Mouse (Mus musculus): ENCODE measurements at regions not wholly inside any gene's neighbourhood (a gene's known extent, or its start where the extent isn't known, plus 50 kb on each side); places are given as distances from the start of the nearest gene placed in this dataset.

DNA sequence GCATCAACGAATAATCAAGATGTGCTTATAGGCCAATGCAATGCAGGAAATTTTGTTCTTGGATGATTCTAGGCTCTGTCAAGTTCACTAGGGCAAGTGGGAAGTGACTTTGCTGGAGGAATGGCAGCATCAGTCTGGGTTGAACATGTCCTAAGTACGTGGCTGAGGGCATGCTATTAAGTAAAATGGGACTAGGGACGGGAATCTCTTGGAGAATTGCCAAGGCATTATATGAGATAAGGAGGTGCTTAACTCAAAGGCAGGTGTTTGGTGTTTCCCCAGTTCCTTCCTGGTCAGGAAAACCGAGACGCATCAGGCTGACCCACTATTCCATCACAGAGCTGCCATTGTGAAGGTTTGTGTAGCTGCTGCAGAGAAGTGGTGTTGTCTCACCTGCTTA lies 307.0 kb downstream of the Med13l start:
- DNase-seq (no peak), ATAC-seq (no peak)
- H3K27me3 ChIP-seq (ENCODE audit: insufficient read depth, low read length) = no peaks in the 10 kb centered on the region
- H3K4me1 ChIP-seq (ENCODE audit: insufficient read depth) = no peaks in the 10 kb centered on the region
- H3K9ac ChIP-seq (replicated peaks) = no peak overlapping the region
- H3K4me2 ChIP-seq (ENCODE audit: low read depth, low read length) = no peak overlapping the region
- 75% methylated on average over 5 of the region's 5 CpGs for WGBS (ENCODE audit: insufficient replicate concordance)
- no peaks in the 10 kb centered on the region; the same call in 1 of the 2 replicates for H3K9me3 ChIP-seq (ENCODE audit: low read length)
- TF ChIP-seq EP300 (IDR thresholded peaks at IDR 0.05; ENCODE audit: low read depth) (no peak), CTCF (IDR thresholded peaks at IDR 0.05; ENCODE audit: low read depth) (no peak)
- no peak overlapping the region for H3K27ac ChIP-seq (ENCODE audit: low read depth)
- no peak overlapping the region for H3K4me3 ChIP-seq (ENCODE audit: low read depth, low read length)
- no peaks in the 10 kb centered on the region for H3K36me3 ChIP-seq (replicated peaks; ENCODE audit: insufficient read depth, low read length)

DNA sequence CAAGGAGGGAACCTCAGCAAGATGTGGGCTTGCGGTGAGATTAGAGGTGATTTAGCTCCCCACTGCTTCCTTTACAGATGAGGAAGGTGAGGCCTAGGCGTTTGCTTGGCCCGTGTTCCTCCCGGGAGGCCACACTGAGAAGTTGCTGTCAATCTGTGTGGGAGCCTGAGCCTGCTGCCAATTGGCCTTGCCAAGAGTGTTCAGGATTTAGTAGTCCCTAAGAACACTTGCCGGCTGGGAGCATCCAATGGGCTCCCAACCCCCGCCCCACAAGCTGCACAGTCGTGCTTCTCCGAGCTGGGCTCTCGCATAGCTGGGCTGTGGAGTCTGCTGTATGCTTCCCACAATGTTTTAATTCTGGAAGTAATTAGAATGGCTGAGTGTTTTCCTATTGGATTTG lies 308.9 kb downstream of the Med13l start:
- ATAC-seq (no peak), DNase-seq (no peak)
- Histone ChIP-seq H3K27ac (ENCODE audit: low read depth) (no peak overlapping the region), H3K27me3 (ENCODE audit: insufficient read depth, low read length) (no peaks in the 10 kb centered on the region), H3K9me3 (ENCODE audit: low read length) (no peaks in the 10 kb centered on the region; the same call in 1 of the 2 replicates), H3K36me3 (replicated peaks; ENCODE audit: insufficient read depth, low read length) (no peaks in the 10 kb centered on the region), H3K4me3 (ENCODE audit: low read depth, low read length) (no peak overlapping the region), H3K4me1 (ENCODE audit: insufficient read depth) (no peaks in the 10 kb centered on the region), H3K4me2 (ENCODE audit: low read depth, low read length) (no peak overlapping the region), H3K9ac (replicated peaks) (no peak overlapping the region)
- 76% methylated on average over 9 of the region's 9 CpGs for WGBS (ENCODE audit: insufficient replicate concordance)
- TF ChIP-seq CTCF (IDR thresholded peaks at IDR 0.05; ENCODE audit: low read depth) (no peak), EP300 (IDR thresholded peaks at IDR 0.05; ENCODE audit: low read depth) (no peak)

DNA sequence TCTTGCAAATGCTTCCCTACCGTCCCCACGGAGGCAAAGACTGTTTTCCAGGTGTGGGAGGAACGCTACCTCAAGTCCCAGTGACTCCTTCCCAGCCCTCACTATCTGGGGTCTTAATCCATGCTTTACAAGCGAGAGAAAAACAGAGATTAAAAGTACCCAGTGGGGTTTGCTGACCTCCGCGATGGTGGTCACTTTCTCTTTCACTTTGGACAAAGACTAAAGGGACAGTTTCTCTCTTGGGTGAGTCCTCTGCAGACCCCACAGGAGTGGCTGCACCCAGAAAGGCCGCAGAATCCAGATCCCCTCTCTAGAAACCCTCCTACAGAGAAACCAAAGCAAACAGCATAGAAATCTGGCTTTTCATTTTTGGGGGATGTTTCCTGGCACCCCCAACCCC lies 313.4 kb downstream of the Med13l start:
- ATAC-seq = no peak

DNA sequence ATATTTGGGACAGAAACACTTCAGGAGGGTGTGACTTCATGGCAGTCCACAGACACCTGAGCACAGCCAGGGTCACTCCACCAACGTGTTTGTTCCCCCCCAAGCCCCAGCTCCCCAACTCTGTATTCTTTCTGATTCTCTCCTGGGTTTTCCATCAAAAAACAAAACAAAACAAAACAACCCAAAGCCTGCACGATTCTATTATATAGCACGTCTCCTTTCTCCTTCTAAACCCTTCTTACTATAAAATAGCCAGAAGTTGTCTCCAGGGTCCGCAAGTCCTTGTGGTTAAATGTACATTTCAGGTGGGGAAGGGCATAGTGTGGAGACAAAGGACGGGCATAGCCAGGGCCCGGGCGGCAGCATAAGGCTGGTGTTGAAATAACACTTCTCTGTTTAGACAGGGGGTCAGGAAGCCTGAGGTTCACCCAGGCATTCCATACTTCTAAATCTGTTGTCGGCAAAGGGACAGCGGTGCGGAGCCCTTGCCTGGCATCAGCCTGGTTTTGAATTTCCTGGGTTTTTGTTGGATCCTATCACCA lies 314.7 kb downstream of the Med13l start:
- no peak overlapping the region for H3K4me3 ChIP-seq (ENCODE audit: low read depth, low read length)
- H3K27ac ChIP-seq (ENCODE audit: low read depth) = no peak overlapping the region
- H3K4me2 ChIP-seq (ENCODE audit: low read depth, low read length) = no peak overlapping the region
- no peaks in the 10 kb centered on the region for H3K36me3 ChIP-seq (replicated peaks; ENCODE audit: insufficient read depth, low read length)
- WGBS (ENCODE audit: insufficient replicate concordance) = 41% methylated on average over 10 of the region's 10 CpGs
- no peaks in the 10 kb centered on the region for H3K4me1 ChIP-seq (ENCODE audit: insufficient read depth)
- peaks cover 29% of the 10 kb centered on the region for H3K27me3 ChIP-seq (ENCODE audit: insufficient read depth, low read length)
- no peak for DNase-seq
- ATAC-seq = no peak
- no peak overlapping the region for H3K9ac ChIP-seq (replicated peaks)
- no peaks in the 10 kb centered on the region for H3K9me3 ChIP-seq (ENCODE audit: low read length)
- no peak for TF ChIP-seq CTCF (IDR thresholded peaks at IDR 0.05; ENCODE audit: low read depth)
- TF ChIP-seq EP300 (IDR thresholded peaks at IDR 0.05; ENCODE audit: low read depth) = no peak

More for the DNA sequence above, 313.4 kb downstream of the Med13l start:
- Histone ChIP-seq H3K9me3 (ENCODE audit: low read length) (no peaks in the 10 kb centered on the region), H3K4me3 (ENCODE audit: low read depth, low read length) (no peak overlapping the region), H3K4me1 (ENCODE audit: insufficient read depth) (no peaks in the 10 kb centered on the region), H3K4me2 (ENCODE audit: low read depth, low read length) (no peak overlapping the region), H3K36me3 (replicated peaks; ENCODE audit: insufficient read depth, low read length) (no peaks in the 10 kb centered on the region), H3K9ac (replicated peaks) (no peak overlapping the region), H3K27me3 (ENCODE audit: insufficient read depth, low read length) (peaks cover 26% of the 10 kb centered on the region), H3K27ac (ENCODE audit: low read depth) (no peak overlapping the region)
- WGBS (ENCODE audit: insufficient replicate concordance) = 50% methylated on average over 7 of the region's 7 CpGs
- no peak for DNase-seq
- no peak for TF ChIP-seq CTCF (IDR thresholded peaks at IDR 0.05; ENCODE audit: low read depth)
- TF ChIP-seq EP300 (IDR thresholded peaks at IDR 0.05; ENCODE audit: low read depth) = no peak

DNA sequence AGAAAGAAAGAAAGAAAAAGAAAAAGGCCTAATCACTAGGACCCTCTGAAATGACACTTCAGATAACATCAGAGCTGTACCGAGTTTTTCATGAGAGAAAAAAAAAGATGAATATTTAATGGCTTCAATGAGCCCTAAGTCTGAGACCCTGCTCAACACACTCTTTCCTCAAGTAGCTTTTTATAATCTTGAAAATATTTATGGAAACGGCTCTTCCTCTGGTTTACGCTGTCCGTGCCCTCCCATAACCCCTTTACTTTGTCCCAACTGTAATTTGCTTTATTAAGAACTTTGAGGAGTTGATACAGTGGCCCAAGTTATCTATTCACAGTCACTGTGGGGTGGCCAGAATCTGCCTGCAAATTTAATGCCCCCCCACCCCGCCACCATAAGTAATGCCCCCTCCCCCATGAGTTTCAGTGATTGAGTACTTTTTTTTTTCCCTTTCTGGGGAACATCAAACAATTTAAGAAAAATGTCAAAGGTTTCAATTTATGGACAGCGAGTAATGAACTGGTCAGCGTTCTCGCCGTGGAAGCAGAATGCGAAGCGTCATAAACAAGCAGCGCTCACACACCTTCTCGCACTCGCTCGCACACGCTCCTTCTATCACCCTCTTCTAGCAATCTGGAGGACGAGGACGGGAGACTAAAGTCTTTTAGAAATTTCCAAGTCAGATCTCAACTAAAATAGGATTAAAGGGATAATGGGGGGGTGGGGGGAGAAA lies 316.3 kb downstream of the Med13l start:
- Histone ChIP-seq H3K27ac (ENCODE audit: low read depth) (no peak overlapping the region), H3K4me1 (ENCODE audit: insufficient read depth) (no peaks in the 10 kb centered on the region), H3K36me3 (replicated peaks; ENCODE audit: insufficient read depth, low read length) (no peaks in the 10 kb centered on the region), H3K4me2 (ENCODE audit: low read depth, low read length) (peak overlapping the region; percentile 47), H3K9ac (replicated peaks) (no peak overlapping the region), H3K9me3 (ENCODE audit: low read length) (no peaks in the 10 kb centered on the region), H3K4me3 (ENCODE audit: low read depth, low read length) (no peak overlapping the region), H3K27me3 (ENCODE audit: insufficient read depth, low read length) (peaks cover 29% of the 10 kb centered on the region)
- ATAC-seq (no peak), DNase-seq (no peak)
- WGBS (ENCODE audit: insufficient replicate concordance) = 16% methylated on average over 18 of the region's 18 CpGs
- no peak for TF ChIP-seq EP300 (IDR thresholded peaks at IDR 0.05; ENCODE audit: low read depth)
- no peak for TF ChIP-seq CTCF (IDR thresholded peaks at IDR 0.05; ENCODE audit: low read depth)

DNA sequence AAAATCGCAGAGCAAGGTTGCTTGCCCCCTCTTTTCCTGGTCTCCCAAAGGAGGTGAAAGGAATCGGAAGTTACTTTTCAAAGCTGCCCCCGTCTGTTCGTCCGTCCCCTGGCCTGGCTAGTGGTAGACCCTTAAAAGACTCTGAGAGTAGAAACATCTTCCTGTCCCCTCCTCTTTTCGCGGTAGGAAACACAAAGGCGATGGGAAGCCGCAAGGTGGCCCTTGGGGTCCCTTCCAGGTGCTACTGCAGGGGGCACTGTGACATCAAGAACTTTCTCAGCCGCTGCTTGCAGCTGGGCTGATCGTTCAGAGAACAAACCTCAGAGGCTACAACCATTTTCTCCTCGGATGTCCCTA lies 316.8 kb downstream of the Med13l start:
- no peaks in the 10 kb centered on the region for H3K4me1 ChIP-seq (ENCODE audit: insufficient read depth)
- no peak overlapping the region for H3K27ac ChIP-seq (ENCODE audit: low read depth)
- DNase-seq (peak; percentile 34), ATAC-seq (no peak)
- no peak overlapping the region for H3K9ac ChIP-seq (replicated peaks)
- H3K4me2 ChIP-seq (ENCODE audit: low read depth, low read length) = peak overlapping the region; percentile 47
- under 1% methylated on average over 12 of the region's 12 CpGs for WGBS (ENCODE audit: insufficient replicate concordance)
- peaks cover 29% of the 10 kb centered on the region for H3K27me3 ChIP-seq (ENCODE audit: insufficient read depth, low read length)
- no peaks in the 10 kb centered on the region for H3K9me3 ChIP-seq (ENCODE audit: low read length)
- TF ChIP-seq EP300 (IDR thresholded peaks at IDR 0.05; ENCODE audit: low read depth) (no peak), CTCF (IDR thresholded peaks at IDR 0.05; ENCODE audit: low read depth) (peak; percentile 49)
- H3K36me3 ChIP-seq (replicated peaks; ENCODE audit: insufficient read depth, low read length) = no peaks in the 10 kb centered on the region
- H3K4me3 ChIP-seq (ENCODE audit: low read depth, low read length) = no peak overlapping the region
